Mouse (Mus musculus) intestine, embryonic 14.5 days (tissue): ENCODE results near the gene Clec1b. TPM values are rescaled to one million over a fixed set of nuclear protein-coding genes. Genes with fewer than 3 reads are reported as not detected.

Experiments used
- ATAC-seq: fragments of 200-750 bp; cut with Nextera tagmentation; replicated peaks from 2 replicates; pipeline ENCODE4 v1.8.0; 2017; ENCODE audit warnings: low read depth, moderate number of reproducible peaks, moderate TSS enrichment, moderate library complexity; ENCODE audit not compliant: low FRiP score, low TSS enrichment
- DNase-seq: peaks from one replicate; pipeline ENCODE4 v3.0.0-alpha.2; 2018; ENCODE audit warnings: low spot score
- H3K27ac ChIP-seq: fragments of 300-500 bp; sonication (generic); 2 replicates; pipeline ENCODE4 v1.5.1; 2014; ENCODE audit warnings: low read depth, mild to moderate bottlenecking, control low read depth
- H3K27me3 ChIP-seq: fragments of 300-500 bp; sonication (generic); replicated peaks from 2 replicates; pipeline ENCODE4 v1.6.1; 2014; ENCODE audit warnings: low read length, control low read depth; ENCODE audit not compliant: control insufficient read depth, insufficient read depth
- H3K36me3 ChIP-seq: fragments of 300-500 bp; sonication (generic); 2 replicates; pipeline ENCODE4 v1.6.1; 2014; ENCODE audit warnings: low read length, control low read depth; ENCODE audit not compliant: control insufficient read depth, insufficient read depth
- H3K4me1 ChIP-seq: fragments of 300-500 bp; sonication (generic); replicated peaks from 2 replicates; pipeline ENCODE4 v1.6.1; 2014; ENCODE audit warnings: low read length, control low read depth, mixed read lengths; ENCODE audit not compliant: control insufficient read depth, insufficient read depth
- H3K4me2 ChIP-seq: fragments of 300-500 bp; sonication (generic); 2 replicates; pipeline ENCODE4 v1.6.1; 2014; ENCODE audit warnings: low read length
- H3K4me3 ChIP-seq: fragments of 300-500 bp; sonication (generic); 2 replicates; pipeline ENCODE4 v1.5.1; 2014; ENCODE audit warnings: low read depth, low read length, control low read depth, mixed read lengths
- H3K9ac ChIP-seq: fragments of 300-500 bp; sonication (generic); 2 replicates; pipeline ENCODE4 v1.6.1; 2014; ENCODE audit warnings: mild to moderate bottlenecking, low read length
- H3K9me3 ChIP-seq: fragments of 300-500 bp; sonication (generic); 2 replicates; pipeline ENCODE4 v1.6.1; 2016; ENCODE audit warnings: low read length, control low read depth; ENCODE audit not compliant: control insufficient read depth
- WGBS: fragments of 180-500 bp; shearing (Covaris S2); extraction: QIAGEN DNeasy Blood & Tissue Kit; methylation state at CpG from one replicate; pipeline ENCODE4 v1.1.7; 2014; 5-methylcytosine and 5-hydroxymethylcytosine counted together
- polyA plus RNA-seq: library from polyadenylated mRNA; unstranded; fragments of >200 nt; fragmentation: Nextera tagmentation; extraction: Ambion mirVana; gene quantifications from 2 replicates; pipeline ENCODE4 v1.2.1, GENCODE M21; 2014

Clec1b gene
- 1.2 and 1.7 TPM in 2 replicates for polyA plus RNA-seq

DNA sequence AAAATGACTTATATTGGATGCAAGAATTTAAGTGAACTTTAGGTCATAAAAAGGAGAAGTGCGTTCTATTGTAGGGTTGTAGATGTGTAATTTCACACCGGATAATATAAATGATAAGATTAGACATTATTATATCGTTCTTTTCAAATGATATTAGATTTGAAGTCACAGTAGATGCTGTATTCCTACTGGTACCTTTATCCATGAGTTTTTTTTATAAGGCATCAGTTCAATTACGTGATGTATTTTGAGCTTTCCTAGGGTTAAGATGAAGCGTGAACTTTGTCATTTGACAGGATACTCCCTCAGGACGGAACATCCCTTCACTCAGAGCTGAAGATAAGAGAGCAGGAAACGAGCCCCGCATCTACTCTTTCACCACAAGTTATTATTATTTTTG lies at the start of gene Clec1b:
Gene Clec1b, plus strand, starts transcription at position 301 of the 400 bp plus-strand sequence.
- no peak within 1 kb of the TSS for H3K9ac ChIP-seq
- DNase-seq, result no peak
- no peaks in the 10 kb centered on the region for H3K36me3 ChIP-seq
- H3K9me3 ChIP-seq, result no peaks in the 10 kb centered on the region
- WGBS, result 85% methylated on average over 8 of the region's 8 CpGs
- H3K27ac ChIP-seq, result no peak within 1 kb of the TSS
- H3K4me3 ChIP-seq, result no peak within 1 kb of the TSS
- no peak for ATAC-seq
- no peaks in the 10 kb centered on the region for H3K4me1 ChIP-seq
- H3K4me2 ChIP-seq, result no peak within 1 kb of the TSS
- H3K27me3 ChIP-seq, result no peaks in the 10 kb centered on the region

DNA sequence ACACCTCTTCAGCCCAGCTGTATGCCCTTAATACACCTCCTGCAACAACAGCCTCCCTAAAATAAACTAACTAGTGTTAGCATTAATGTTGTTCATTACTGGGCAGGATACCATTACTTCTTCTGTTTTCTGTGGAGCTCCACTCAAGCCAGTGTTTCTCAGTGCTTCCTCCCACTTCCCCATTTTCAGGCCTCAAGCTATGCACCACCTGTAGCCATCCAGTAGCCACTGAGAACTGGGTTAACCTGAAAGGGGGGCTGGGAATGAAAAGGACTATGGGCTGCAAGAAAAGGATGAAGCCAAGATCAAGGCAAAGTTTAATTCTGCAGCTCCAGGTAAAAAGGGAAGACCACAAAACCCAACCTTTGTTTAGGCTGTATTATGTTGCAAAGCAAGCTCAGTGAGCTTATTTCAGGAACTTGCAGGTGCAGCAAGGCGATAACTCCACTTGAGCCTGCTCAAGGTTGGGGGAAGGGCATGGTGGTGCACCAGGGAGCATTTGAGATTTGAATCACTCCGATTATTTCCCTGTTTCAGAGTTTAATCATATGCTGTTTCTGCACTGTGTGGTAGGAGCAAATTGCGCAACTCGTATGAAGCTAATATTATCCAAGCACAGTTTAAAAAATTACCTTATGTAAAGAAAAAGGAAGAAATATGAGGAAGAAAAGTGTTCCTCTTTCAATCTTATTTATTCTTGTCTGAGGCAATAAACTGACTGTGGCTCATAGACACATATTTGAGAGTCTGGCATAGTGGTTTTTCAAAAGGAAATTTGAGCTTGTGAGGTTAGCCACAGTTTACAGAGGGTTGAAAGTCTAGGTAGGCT lies 47.4 kb upstream of the Clec1b start:
- 62% methylated on average over 4 of the region's 4 CpGs for WGBS
- Histone ChIP-seq H3K27me3 (no peaks in the 10 kb centered on the region), H3K36me3 (no peaks in the 10 kb centered on the region), H3K4me1 (no peaks in the 10 kb centered on the region), H3K4me3 (no peak overlapping the region), H3K9ac (no peak overlapping the region), H3K9me3 (no peaks in the 10 kb centered on the region), H3K27ac (no peak overlapping the region), H3K4me2 (no peak overlapping the region)
- no peak for DNase-seq
- ATAC-seq, result no peak

DNA sequence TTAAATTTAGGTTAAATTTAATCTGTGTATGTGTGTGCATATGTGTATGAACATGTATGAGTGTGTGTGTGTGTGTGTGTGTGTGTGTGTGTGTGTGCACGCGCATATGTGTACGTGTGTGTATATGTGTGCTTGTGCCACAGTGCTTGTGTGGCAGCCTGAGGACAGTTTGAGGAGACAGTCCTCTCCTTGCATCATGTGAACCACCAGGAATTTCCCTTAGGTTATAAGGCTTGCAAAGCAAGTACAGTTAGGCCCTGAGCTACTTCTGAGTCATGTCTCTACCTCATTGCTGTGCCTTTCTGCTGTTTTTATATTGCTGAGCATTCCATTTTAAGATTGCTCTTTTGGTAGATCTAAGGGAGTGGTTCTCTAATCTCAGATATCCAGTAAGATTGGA lies 46.0 kb upstream of the Clec1b start:
- Histone ChIP-seq H3K4me2 (no peak overlapping the region), H3K4me3 (no peak overlapping the region), H3K9me3 (no peaks in the 10 kb centered on the region), H3K27ac (no peak overlapping the region), H3K9ac (no peak overlapping the region), H3K4me1 (no peaks in the 10 kb centered on the region), H3K36me3 (no peaks in the 10 kb centered on the region), H3K27me3 (no peaks in the 10 kb centered on the region)
- no peak for ATAC-seq
- WGBS, result 93% methylated on average over 3 of the region's 3 CpGs
- no peak for DNase-seq

DNA sequence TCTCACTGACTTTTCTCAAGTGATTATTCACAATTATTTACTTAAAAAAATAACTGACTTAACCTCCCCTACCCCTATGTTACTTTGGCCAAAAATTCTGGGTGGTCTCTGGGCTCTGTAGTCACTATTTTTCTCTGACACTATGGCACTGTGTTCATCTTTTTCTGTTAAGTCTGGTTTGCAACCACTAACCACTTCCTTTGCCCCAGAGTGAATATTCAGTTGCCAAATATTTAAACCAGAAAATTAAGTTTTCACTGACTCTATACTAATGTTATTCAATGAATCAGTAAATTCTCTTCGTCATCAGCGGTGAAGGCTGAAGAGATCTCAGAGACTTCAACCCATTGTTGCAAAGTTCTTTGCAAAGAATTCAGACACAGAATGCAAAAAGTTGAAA lies 41.3 kb upstream of the Clec1b start:
- Histone ChIP-seq H3K4me2 (no peak overlapping the region), H3K27me3 (no peaks in the 10 kb centered on the region), H3K4me1 (no peaks in the 10 kb centered on the region), H3K4me3 (no peak overlapping the region), H3K36me3 (no peaks in the 10 kb centered on the region), H3K9ac (no peak overlapping the region), H3K9me3 (no peaks in the 10 kb centered on the region), H3K27ac (no peak overlapping the region)
- DNase-seq (no peak), ATAC-seq (no peak)
- 97% methylated on average over 2 of the region's 2 CpGs for WGBS

DNA sequence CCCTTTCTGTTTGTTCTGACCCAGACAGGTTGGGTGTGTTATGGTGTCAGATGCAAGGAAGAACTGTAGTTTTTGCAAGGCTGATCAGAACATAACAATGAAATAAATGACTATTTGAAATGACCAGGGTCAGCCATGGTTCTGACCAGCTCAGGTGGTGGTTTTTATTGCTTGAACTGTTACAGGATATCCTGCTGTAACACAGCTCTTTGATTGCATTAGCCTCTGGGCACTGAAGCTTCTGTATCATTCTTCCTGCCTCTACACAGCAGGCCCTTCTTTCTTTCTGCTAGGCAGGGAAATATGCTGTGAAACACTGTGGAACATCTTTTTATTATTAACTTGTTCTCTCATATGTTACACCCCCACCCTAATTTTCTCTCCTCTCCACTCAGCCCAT lies 40.7 kb upstream of the Clec1b start:
- H3K4me2 ChIP-seq, result no peak overlapping the region
- ATAC-seq, result no peak
- H3K27me3 ChIP-seq, result no peaks in the 10 kb centered on the region
- H3K4me3 ChIP-seq, result no peak overlapping the region
- no peak overlapping the region for H3K27ac ChIP-seq
- H3K9me3 ChIP-seq, result no peaks in the 10 kb centered on the region
- H3K9ac ChIP-seq, result no peak overlapping the region
- no peaks in the 10 kb centered on the region for H3K36me3 ChIP-seq
- H3K4me1 ChIP-seq, result no peaks in the 10 kb centered on the region
- no peak for DNase-seq

DNA sequence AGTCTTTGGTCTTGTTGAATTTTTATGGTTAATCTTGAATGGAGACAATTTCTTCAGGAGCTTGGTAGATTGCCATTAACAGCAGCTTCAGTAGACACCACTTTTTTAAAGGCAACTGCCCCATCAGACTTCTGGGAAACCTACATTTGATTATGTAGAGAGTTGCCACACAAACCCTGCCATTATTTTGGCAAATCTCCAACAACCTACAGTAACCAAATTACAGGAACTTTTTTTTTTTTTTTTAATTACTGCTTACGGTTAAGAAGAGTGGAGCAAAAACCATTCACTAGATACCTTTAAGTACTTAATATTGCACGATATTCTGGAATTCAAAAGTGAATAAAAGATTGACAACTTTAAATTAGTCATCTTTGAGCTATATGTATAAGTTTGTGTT lies 37.6 kb upstream of the Clec1b start:
- Histone ChIP-seq H3K4me3 (no peak overlapping the region), H3K9me3 (no peaks in the 10 kb centered on the region), H3K36me3 (no peaks in the 10 kb centered on the region), H3K9ac (no peak overlapping the region), H3K27ac (no peak overlapping the region), H3K27me3 (no peaks in the 10 kb centered on the region), H3K4me1 (no peaks in the 10 kb centered on the region), H3K4me2 (no peak overlapping the region)
- no peak for DNase-seq
- WGBS, result 98% methylated on average over 2 of the region's 2 CpGs
- no peak for ATAC-seq

- H3K9ac ChIP-seq, result no peak overlapping the region
- no peak for ATAC-seq
Observed at GRCm38 (mm10) chr6:129363942-129364341, 33.2 kb upstream of the Clec1b start.

GRCm38 (mm10) chr6:129365959-129366359 lies 31.1 kb upstream of the Clec1b start:
- no peaks in the 10 kb centered on the region for H3K36me3 ChIP-seq
- ATAC-seq (peak; percentile 23; the same call in 1 of the 2 replicates), DNase-seq (no peak)
- H3K4me2 ChIP-seq, result no peak overlapping the region
- 20% methylated on average over 6 of the region's 6 CpGs for WGBS
- no peak overlapping the region for H3K27ac ChIP-seq
- H3K9me3 ChIP-seq, result no peaks in the 10 kb centered on the region
- H3K9ac ChIP-seq, result no peak overlapping the region
- H3K4me1 ChIP-seq, result no peaks in the 10 kb centered on the region
- no peak overlapping the region for H3K4me3 ChIP-seq
- no peaks in the 10 kb centered on the region for H3K27me3 ChIP-seq

More at GRCm38 (mm10) chr6:129363942-129364341, 33.2 kb upstream of the Clec1b start:
- Histone ChIP-seq H3K4me1 (no peaks in the 10 kb centered on the region), H3K27ac (no peak overlapping the region), H3K36me3 (no peaks in the 10 kb centered on the region), H3K4me3 (no peak overlapping the region), H3K9me3 (no peaks in the 10 kb centered on the region), H3K4me2 (no peak overlapping the region), H3K27me3 (no peaks in the 10 kb centered on the region)
- no peak for DNase-seq
- WGBS, result 32% methylated on average over 1 of the region's 1 CpGs
